Mouse (Mus musculus) small intestine, adult 2 months (tissue): ENCODE results near the gene Snx8.

Experiments
- CTCF ChIP-seq: fragments of 200-500 bp; IDR thresholded peaks from 2 replicates; pipeline ENCODE4 v1.5.1; 2012; ENCODE audit warnings: low read depth, mild to moderate bottlenecking, control low read depth, inconsistent platforms, low read length, moderate library complexity, mixed read lengths; ENCODE audit not compliant: insufficient replicate concordance, insufficient read length; ENCODE audit errors: extremely low read depth
- POLR2A ChIP-seq: fragments of 200-500 bp; IDR thresholded peaks from 2 replicates; pipeline ENCODE4 v1.6.1; 2012; ENCODE audit warnings: low read depth, mild to moderate bottlenecking, control low read depth, inconsistent platforms, low read length, moderate library complexity

- TF ChIP-seq POLR2A: no peak
- TF ChIP-seq CTCF: peak; percentile 58; the same call in 1 of the 2 replicates
Observed at GRCm38 (mm10) chr5:140292152-140292551, 96.9 kb downstream of the Snx8 start.
